Mouse (Mus musculus): ENCODE data around the gene Ubtf. TPM values are rescaled to one million over a fixed set of nuclear protein-coding genes. Genes with fewer than 3 reads are reported as not detected.

Gene Ubtf
- polyA plus RNA-seq, 1 experiment from 2014 or later: 87.0 TPM

DNA sequence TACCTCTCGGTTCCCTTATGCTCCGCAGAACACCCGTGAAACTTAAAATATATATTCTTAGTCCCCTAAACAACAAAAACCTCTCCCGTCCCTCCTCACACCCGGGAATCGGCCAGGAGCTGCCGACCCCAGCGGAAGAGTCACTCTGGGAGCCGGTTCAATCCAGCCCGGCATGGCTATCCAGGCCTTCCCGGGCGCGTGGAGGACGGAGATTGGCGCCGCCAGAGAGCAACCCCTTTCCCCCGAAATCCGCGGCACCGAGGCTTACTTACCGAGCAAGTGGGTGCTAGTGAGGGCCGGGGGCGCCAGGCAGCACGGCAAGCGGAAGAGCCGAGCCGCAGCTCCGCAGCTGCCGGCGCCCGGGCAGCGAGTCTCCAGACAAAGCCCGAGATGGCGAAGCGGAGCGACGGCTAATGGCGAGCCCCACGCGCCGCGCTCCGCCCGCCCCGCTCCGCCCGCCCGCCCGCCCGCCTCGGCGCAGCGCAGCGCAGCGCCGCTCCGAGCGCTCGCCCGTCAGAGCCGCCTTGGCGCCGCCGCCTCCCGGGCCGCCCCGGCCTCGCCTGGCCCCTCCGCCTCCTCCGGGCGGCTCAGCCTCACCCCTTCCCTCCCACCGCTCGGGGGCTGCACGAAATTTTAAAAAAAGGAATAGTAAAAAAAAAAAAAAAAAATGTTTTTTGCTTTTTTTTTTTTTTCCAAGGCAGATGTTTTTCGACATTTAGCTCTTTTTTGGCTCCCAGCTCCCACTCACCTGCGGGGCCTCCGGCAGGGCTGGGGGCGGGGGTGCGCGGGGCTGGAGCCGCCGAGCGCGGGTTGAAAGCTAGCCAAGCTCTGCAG lies 749 bp downstream of the Ubtf start:
- peak overlapping the region; percentile 99 for H3K9ac ChIP-seq (ENCODE audit: low read length)
- H3K27me3 ChIP-seq (ENCODE audit: control insufficient read depth, insufficient read depth, low read length): no peaks in the 10 kb centered on the region
- peak overlapping the region; percentile 91 for H3K4me2 ChIP-seq (ENCODE audit: low read depth, severe bottlenecking)
- H3K4me1 ChIP-seq (ENCODE audit: control insufficient read depth, insufficient read depth, low read length): peaks cover 11% of the 10 kb centered on the region
- H3K4me3 ChIP-seq (ENCODE audit: low read depth, low read length): peak overlapping the region; percentile 95
- H3K27ac ChIP-seq (replicated peaks; ENCODE audit: low read depth, low read length): peak overlapping the region; percentile 99
- H3K36me3 ChIP-seq (ENCODE audit: control insufficient read depth, insufficient read depth, low read length): peaks cover 5% of the 10 kb centered on the region; the same call in 1 of the 2 replicates
- H3K9me3 ChIP-seq (ENCODE audit: control insufficient read depth, low read length): no peaks in the 10 kb centered on the region
- ATAC-seq (ENCODE audit: insufficient number of reproducible peaks, low FRiP score, low TSS enrichment, low read depth) (no peak), DNase-seq (ENCODE audit: low spot score) (peak; percentile 79)
- WGBS: under 1% methylated on average over 77 of the region's 84 CpGs

DNA sequence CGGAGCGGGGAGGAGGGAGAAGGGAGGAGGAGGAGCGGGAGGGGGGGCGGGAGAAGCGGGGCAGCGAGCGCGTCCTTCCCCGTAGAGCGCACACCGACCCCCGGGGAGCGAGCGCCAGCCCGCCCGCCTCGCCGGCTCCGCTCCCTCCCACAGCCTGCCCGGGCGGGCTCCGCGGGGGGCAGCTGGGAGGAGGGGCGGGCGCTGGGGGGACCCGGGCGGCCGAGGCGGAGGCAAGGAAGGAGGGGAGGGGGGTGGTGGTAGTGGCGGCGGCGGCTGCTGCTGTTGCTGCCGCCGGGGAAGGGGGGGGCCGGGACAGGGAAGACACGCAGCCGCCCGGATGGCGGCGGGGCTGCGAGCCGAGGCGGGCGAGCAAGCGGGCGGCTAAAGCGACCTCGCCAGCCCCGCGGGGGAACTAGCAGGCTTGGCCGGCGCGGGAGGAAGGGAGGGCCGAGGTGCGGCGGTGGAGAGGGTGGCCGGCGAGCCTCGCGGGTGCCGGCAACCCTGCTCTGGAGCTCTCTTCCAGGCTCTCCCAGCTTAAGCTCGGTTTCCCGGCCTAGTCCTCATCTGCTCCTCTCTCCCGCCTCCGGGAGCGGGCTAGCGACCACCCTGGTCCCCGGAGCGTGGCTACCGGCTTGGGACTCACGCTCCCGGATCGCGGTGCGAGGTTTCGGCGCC lies 1.5 kb downstream of the Ubtf start:
- WGBS: 0% methylated on average over 54 of the region's 77 CpGs

DNA sequence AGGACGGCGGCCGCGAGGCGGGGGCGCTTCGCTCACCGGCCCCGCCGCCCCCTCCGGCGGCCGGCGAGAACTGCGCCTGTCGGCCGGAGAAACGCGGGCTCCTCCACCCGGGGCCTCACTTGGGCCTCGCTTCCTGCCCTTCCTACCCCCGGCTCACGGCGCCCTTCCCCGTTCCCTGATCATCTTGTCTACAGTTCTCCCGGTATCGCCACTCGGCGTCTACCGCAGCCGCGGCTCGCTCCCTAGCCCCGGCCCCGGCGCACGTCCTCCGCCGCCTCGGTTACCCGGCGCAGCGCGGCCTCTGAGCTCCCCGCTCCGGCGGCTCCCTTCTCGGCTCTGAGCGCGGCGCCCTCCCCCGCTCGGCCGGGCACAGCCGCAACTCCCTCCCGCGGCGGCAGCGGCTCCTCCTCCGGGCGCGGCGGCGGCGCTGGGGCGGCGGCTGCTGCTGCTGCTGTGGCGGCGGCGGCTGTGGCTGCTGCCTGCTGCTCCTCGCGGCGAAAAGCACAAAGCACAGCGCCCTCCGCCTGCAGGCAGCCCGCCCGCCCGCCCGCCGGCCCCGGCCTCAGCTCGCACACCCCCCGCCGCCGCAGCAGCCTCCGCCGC lies 2.1 kb downstream of the Ubtf start:
- under 1% methylated on average over 71 of the region's 87 CpGs for whole genome bisulfite sequencing
- no peaks in the 10 kb centered on the region for H3K9me3 ChIP-seq (ENCODE audit: control insufficient read depth, low read length)
- peaks cover 15% of the 10 kb centered on the region for H3K36me3 ChIP-seq (ENCODE audit: control insufficient read depth, insufficient read depth, low read length)
- H3K4me1 ChIP-seq (ENCODE audit: control insufficient read depth, insufficient read depth, low read length): peaks cover 11% of the 10 kb centered on the region
- no peaks in the 10 kb centered on the region for H3K27me3 ChIP-seq (ENCODE audit: control insufficient read depth, insufficient read depth, low read length)
- H3K9ac ChIP-seq (ENCODE audit: low read length): peak overlapping the region; percentile 99
- peak overlapping the region; percentile 99 for H3K27ac ChIP-seq (replicated peaks; ENCODE audit: low read depth, low read length)
- H3K4me2 ChIP-seq (ENCODE audit: low read depth, severe bottlenecking): peak overlapping the region; percentile 91
- DNase-seq (ENCODE audit: low spot score) (peak; percentile 75), ATAC-seq (ENCODE audit: insufficient number of reproducible peaks, low FRiP score, low TSS enrichment, low read depth) (no peak)
- peak overlapping the region; percentile 95 for H3K4me3 ChIP-seq (ENCODE audit: low read depth, low read length)

More for the DNA sequence above, 1.5 kb downstream of the Ubtf start:
- H3K36me3 ChIP-seq (ENCODE audit: control insufficient read depth, insufficient read depth, low read length): peaks cover 11% of the 10 kb centered on the region
- H3K27ac ChIP-seq (replicated peaks; ENCODE audit: low read depth, low read length): peak overlapping the region; percentile 99
- H3K4me3 ChIP-seq (ENCODE audit: low read depth, low read length): peak overlapping the region; percentile 95
- ATAC-seq (ENCODE audit: insufficient number of reproducible peaks, low FRiP score, low TSS enrichment, low read depth): peak; percentile 52
- DNase-seq (ENCODE audit: low spot score): peak; percentile 83
- H3K4me1 ChIP-seq (ENCODE audit: control insufficient read depth, insufficient read depth, low read length): peaks cover 11% of the 10 kb centered on the region
- H3K9ac ChIP-seq (ENCODE audit: low read length): peak overlapping the region; percentile 99
- no peaks in the 10 kb centered on the region for H3K27me3 ChIP-seq (ENCODE audit: control insufficient read depth, insufficient read depth, low read length)
- H3K9me3 ChIP-seq (ENCODE audit: control insufficient read depth, low read length): no peaks in the 10 kb centered on the region
- H3K4me2 ChIP-seq (ENCODE audit: low read depth, severe bottlenecking): peak overlapping the region; percentile 91

DNA sequence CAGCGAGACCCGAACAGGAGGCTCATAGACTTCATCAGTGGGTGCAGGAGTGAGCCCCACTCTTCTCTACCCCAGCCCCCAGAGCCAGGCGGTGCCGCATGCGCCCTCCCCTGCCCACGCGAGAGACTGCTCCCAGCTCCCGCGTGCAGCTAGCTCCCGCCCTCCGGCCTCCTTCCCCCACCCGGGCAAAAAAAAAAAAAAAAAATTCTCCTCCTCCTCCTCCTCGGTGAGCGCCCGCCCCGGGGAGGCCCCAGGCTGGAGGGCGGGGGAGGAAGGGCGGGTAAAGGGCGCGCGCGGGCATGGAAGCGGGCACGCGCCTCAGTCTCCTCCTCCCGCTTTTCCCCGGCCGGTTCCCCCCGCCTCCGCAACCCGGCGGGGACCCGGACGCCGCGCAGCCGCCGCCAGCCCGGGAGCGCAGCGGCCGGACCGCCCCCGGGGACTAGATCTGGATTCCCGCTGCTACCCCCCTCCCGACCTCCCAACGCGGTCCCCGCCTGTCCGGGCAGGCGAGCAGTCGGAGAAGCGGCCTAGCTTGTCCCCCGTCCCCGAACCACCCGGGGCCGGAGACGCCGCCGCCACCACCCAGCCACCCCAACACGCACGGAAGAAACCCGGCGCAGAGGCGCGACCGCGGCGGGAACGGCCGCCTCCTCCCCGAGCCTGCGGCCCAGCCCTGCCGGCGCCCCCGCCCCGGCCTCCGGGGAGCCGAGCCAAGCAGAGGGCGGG lies 2.8 kb downstream of the Ubtf start:
- peak overlapping the region; percentile 99 for H3K27ac ChIP-seq (replicated peaks; ENCODE audit: low read depth, low read length)
- H3K4me3 ChIP-seq (ENCODE audit: low read depth, low read length): peak overlapping the region; percentile 95
- no peaks in the 10 kb centered on the region for H3K9me3 ChIP-seq (ENCODE audit: control insufficient read depth, low read length)
- DNase-seq (ENCODE audit: low spot score) (peak; percentile 89), ATAC-seq (ENCODE audit: insufficient number of reproducible peaks, low FRiP score, low TSS enrichment, low read depth) (peak; percentile 60; the same call in 1 of the 2 replicates)
- no peaks in the 10 kb centered on the region for H3K27me3 ChIP-seq (ENCODE audit: control insufficient read depth, insufficient read depth, low read length)
- H3K9ac ChIP-seq (ENCODE audit: low read length): peak overlapping the region; percentile 99
- peak overlapping the region; percentile 91 for H3K4me2 ChIP-seq (ENCODE audit: low read depth, severe bottlenecking)
- H3K4me1 ChIP-seq (ENCODE audit: control insufficient read depth, insufficient read depth, low read length): peaks cover 11% of the 10 kb centered on the region
- WGBS: under 1% methylated on average over 62 of the region's 80 CpGs
- H3K36me3 ChIP-seq (ENCODE audit: control insufficient read depth, insufficient read depth, low read length): peaks cover 15% of the 10 kb centered on the region

DNA sequence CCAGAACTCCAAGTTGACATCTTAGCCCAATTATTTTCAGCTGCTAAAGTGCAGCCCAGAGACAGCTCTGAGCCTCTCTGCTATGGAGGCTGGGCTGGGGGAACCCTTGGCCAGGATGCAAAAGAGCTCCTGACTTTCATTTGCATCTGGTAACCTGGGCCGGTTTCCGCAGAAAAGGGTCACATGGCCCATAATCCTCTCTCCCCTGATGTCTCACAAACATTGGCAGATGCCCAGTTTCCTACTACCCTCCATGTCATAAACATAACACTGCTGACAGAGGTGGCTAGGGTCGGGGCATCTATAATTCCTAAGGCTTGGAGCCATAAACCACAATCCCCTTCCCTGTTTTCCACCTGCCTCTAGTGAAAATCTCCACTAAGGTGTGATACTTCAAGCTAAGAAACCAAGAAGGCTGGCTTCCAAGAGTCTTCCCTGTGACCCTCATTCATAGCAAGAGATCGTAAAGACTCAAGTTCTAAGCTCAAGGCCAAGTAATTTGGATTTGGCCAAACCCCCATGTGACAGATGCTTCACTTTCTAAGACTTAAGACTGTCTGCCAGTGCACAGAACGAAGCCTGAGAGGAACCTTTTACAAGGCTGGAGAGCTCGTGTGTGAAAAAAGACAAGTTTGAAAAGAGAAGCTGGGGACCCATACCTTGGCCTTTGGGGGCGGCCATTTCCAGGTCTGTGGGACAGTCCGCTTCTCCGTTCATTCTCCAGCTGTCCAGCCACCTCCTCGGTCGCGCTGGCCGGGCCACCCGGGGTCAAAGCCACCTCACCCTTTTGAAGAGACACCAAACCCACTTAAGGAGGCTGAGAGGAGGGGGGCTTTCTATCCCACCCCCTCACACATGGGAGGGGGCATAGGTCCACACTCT lies 3.6 kb downstream of the Ubtf start:
- WGBS: 15% methylated on average over 14 of the region's 14 CpGs
- H3K9ac ChIP-seq (ENCODE audit: low read length): peak overlapping the region; percentile 49; the same call in 1 of the 2 replicates
- H3K36me3 ChIP-seq (ENCODE audit: control insufficient read depth, insufficient read depth, low read length): peaks cover 15% of the 10 kb centered on the region
- no peaks in the 10 kb centered on the region for H3K9me3 ChIP-seq (ENCODE audit: control insufficient read depth, low read length)
- peak overlapping the region; percentile 91 for H3K4me2 ChIP-seq (ENCODE audit: low read depth, severe bottlenecking)
- DNase-seq (ENCODE audit: low spot score): no peak
- peaks cover 15% of the 10 kb centered on the region for H3K4me1 ChIP-seq (ENCODE audit: control insufficient read depth, insufficient read depth, low read length)
- H3K4me3 ChIP-seq (ENCODE audit: low read depth, low read length): peak overlapping the region; percentile 95
- H3K27me3 ChIP-seq (ENCODE audit: control insufficient read depth, insufficient read depth, low read length): no peaks in the 10 kb centered on the region
- peak overlapping the region; percentile 99; the same call in 1 of the 2 replicates for H3K27ac ChIP-seq (replicated peaks; ENCODE audit: low read depth, low read length)
- no peak; the same call in 1 of the 2 replicates for ATAC-seq (ENCODE audit: insufficient number of reproducible peaks, low FRiP score, low TSS enrichment, low read depth)

DNA sequence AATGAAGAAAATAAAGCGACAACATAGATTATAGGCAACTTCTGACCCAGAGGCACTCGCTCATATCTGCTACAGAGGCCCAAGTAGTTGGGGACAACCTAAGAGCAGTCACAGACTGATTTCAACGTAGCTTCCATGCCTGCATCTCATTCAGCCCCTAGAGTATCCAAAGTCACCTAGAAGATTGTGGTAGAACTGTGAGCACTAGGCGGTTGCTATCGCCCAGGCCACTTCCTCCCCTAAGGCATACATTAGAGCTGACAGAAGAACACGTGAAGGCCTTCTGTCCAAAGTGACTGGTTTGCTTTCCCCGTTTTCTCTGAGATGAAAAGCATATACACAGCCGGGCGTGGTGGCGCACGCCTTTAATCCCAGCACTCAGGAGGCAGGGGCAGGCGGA lies 5.2 kb downstream of the Ubtf start:
- no peaks in the 10 kb centered on the region for H3K9me3 ChIP-seq (ENCODE audit: control insufficient read depth, low read length)
- 89% methylated on average over 12 of the region's 12 CpGs for WGBS
- no peak overlapping the region for H3K4me3 ChIP-seq (ENCODE audit: low read depth, low read length)
- no peak for ATAC-seq (ENCODE audit: insufficient number of reproducible peaks, low FRiP score, low TSS enrichment, low read depth)
- peaks cover 16% of the 10 kb centered on the region for H3K4me1 ChIP-seq (ENCODE audit: control insufficient read depth, insufficient read depth, low read length)
- no peak for DNase-seq (ENCODE audit: low spot score)
- no peak overlapping the region for H3K9ac ChIP-seq (ENCODE audit: low read length)
- H3K36me3 ChIP-seq (ENCODE audit: control insufficient read depth, insufficient read depth, low read length): peaks cover 15% of the 10 kb centered on the region
- H3K4me2 ChIP-seq (ENCODE audit: low read depth, severe bottlenecking): no peak overlapping the region
- no peak overlapping the region for H3K27ac ChIP-seq (replicated peaks; ENCODE audit: low read depth, low read length)
- no peaks in the 10 kb centered on the region for H3K27me3 ChIP-seq (ENCODE audit: control insufficient read depth, insufficient read depth, low read length)

DNA sequence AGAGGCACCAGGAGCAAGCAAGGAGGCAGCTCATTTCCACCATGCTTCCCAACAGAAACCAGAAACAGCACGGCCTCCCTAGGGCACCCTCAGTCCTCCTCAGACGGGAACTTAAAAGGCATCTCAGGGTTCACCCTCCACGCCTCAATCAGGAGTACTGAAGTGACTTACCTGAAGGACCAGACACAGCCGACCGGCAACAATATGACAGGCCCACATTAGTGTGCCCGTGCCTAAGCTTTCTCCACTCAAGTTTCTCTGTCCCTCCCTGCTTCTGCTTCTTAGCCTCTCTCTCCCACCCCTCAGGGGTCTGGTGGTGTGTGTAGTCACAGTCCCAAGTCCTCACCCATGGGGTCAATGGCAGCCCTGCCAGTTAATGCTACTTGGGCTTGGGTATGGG lies 7.0 kb downstream of the Ubtf start:
- DNase-seq (ENCODE audit: low spot score): peak; percentile 15
- Histone ChIP-seq H3K4me3 (ENCODE audit: low read depth, low read length) (no peak overlapping the region), H3K36me3 (ENCODE audit: control insufficient read depth, insufficient read depth, low read length) (peaks cover 22% of the 10 kb centered on the region), H3K4me2 (ENCODE audit: low read depth, severe bottlenecking) (no peak overlapping the region), H3K4me1 (ENCODE audit: control insufficient read depth, insufficient read depth, low read length) (peaks cover 21% of the 10 kb centered on the region), H3K9me3 (ENCODE audit: control insufficient read depth, low read length) (no peaks in the 10 kb centered on the region), H3K9ac (ENCODE audit: low read length) (no peak overlapping the region), H3K27ac (replicated peaks; ENCODE audit: low read depth, low read length) (no peak overlapping the region), H3K27me3 (ENCODE audit: control insufficient read depth, insufficient read depth, low read length) (no peaks in the 10 kb centered on the region)
- ATAC-seq (ENCODE audit: insufficient number of reproducible peaks, low FRiP score, low TSS enrichment, low read depth): no peak
- 82% methylated on average over 6 of the region's 6 CpGs for WGBS
